Mouse (Mus musculus): Measurements from ENCODE around the gene Dlg1. TPM values are rescaled to one million over a fixed set of nuclear protein-coding genes. Genes with fewer than 3 reads are reported as not detected.

Dlg1 gene
- total RNA-seq, 1 experiment = 70.3 TPM

DNA sequence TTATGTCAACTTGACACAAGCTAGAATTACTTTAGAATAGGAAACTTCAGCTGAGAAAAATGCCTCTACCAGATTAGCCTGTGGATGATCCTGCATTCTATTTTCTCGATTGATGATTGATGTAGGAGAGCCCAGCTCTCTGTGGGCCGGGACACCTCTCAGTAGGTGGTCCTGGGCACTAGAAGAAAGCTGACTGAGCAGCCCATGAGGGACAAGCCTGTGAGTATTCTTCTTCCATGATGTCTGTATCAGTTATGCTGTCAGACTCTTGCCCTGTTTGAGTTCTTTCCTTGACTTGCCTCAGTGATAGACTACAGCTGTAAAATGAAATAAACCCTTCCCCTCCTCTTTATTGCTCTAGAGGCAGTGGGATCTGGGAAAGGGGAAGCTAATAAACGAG, 74.5 kb downstream of the Dlg1 start:
- Histone ChIP-seq H3K9me3 (ENCODE audit: control insufficient read depth, insufficient read depth, low read depth, low read length) (no peaks in the 10 kb centered on the region), H3K4me1 (ENCODE audit: control insufficient read depth in 2 of 2, insufficient read depth in 2 of 2, low read length in 2 of 2, poor library complexity in 1 of 2) (no peaks in the 10 kb centered on the region; a peak in 1 of 4 replicates), H3K4me3 (ENCODE audit: insufficient read depth in 1 of 2, low read depth in 1 of 2, low read length in 2 of 2, poor library complexity in 1 of 2, severe bottlenecking in 1 of 2) (no peak overlapping the region), H3K36me3 (ENCODE audit: control insufficient read depth, insufficient read depth, low read length, poor library complexity, severe bottlenecking) (no peaks in the 10 kb centered on the region), H3K9ac (ENCODE audit: insufficient read depth, low read depth, low read length, poor library complexity, severe bottlenecking) (no peak overlapping the region), H3K27ac (ENCODE audit: insufficient read depth, low read depth, low read length, poor library complexity, severe bottlenecking) (no peak overlapping the region)
- TF ChIP-seq ZNF384 (IDR thresholded peaks at IDR 0.05; ENCODE audit: low read depth, low read length) = no peak
- TF ChIP-seq ZC3H11A (IDR thresholded peaks at IDR 0.05; ENCODE audit: borderline replicate concordance, low read depth, low read length) = no peak
- TF ChIP-seq MAFK (IDR thresholded peaks at IDR 0.05; ENCODE audit: insufficient read depth, low read depth, low read length) = no peak
- DNase-seq (ENCODE audit: low read depth, low spot score) = no peak
- in situ Hi-C loops (cut with MboI; ENCODE audit: low sequenced_read_pairs in 2 of 2, unreplicated experiment in 2 of 2) = no loop called here

DNA sequence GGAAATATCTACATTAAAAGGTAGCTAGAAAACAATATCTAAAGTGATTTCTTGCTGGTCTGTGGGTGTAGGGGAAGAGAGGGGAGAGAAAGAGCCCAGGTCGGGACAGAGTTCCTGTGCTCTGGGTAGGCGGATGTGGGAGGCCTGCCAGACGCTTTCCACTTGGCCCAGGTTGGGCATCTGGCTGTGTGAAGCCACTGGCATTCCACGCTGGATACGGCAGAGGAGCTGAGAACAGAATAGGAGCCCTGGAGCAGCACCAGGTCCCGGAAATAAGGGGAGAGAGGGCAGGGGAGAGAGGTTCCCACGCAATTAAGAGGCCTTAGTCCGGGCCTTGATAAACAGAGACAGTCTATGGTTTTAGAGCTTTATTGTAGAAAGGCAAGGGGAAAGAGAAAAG, 77.0 kb downstream of the Dlg1 start:
- TF ChIP-seq MAFK (IDR thresholded peaks at IDR 0.05; ENCODE audit: insufficient read depth, low read depth, low read length) (no peak), HCFC1 (IDR thresholded peaks at IDR 0.05; ENCODE audit: borderline replicate concordance, insufficient read depth, low read length) (no peak), ZNF384 (IDR thresholded peaks at IDR 0.05; ENCODE audit: low read depth, low read length) (no peak), CHD2 (IDR thresholded peaks at IDR 0.05; ENCODE audit: low read depth, low read length) (no peak), ZC3H11A (IDR thresholded peaks at IDR 0.05; ENCODE audit: borderline replicate concordance, low read depth, low read length) (no peak)
- Histone ChIP-seq H3K36me3 (ENCODE audit: control insufficient read depth, insufficient read depth, low read length, poor library complexity, severe bottlenecking) (no peaks in the 10 kb centered on the region), H3K4me1 (ENCODE audit: control insufficient read depth in 2 of 2, insufficient read depth in 2 of 2, low read length in 2 of 2, poor library complexity in 1 of 2) (no peaks in the 10 kb centered on the region; a peak in 1 of 4 replicates), H3K27ac (ENCODE audit: insufficient read depth, low read depth, low read length, poor library complexity, severe bottlenecking) (no peak overlapping the region), H3K4me3 (ENCODE audit: insufficient read depth in 1 of 2, low read depth in 1 of 2, low read length in 2 of 2, poor library complexity in 1 of 2, severe bottlenecking in 1 of 2) (no peak overlapping the region), H3K9me3 (ENCODE audit: control insufficient read depth, insufficient read depth, low read depth, low read length) (no peaks in the 10 kb centered on the region), H3K9ac (ENCODE audit: insufficient read depth, low read depth, low read length, poor library complexity, severe bottlenecking) (no peak overlapping the region)
- no peak for DNase-seq (ENCODE audit: low read depth, low spot score)
- in situ Hi-C loops (cut with MboI; ENCODE audit: low sequenced_read_pairs in 2 of 2, unreplicated experiment in 2 of 2) = no loop called here

DNA sequence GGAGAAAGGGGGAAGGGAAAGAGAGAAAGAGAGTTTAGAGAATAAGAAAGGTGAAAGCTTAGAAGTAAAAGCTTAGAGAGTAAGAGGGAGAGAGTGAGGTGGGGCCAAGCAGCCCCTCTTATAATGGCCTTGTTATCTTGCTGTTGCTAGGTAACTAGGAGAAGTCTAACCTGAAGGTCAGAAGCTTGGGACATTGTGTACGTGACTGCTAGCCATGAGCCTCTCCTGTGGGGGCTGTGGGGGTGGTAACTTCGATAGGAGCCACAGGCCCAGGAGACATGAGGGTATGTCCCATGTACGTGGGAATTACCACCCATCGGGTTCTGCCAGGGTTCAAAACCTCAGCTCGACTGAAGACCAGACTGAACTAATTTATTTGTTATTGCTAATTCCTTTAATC, 77.5 kb downstream of the Dlg1 start:
- TF ChIP-seq ZC3H11A (IDR thresholded peaks at IDR 0.05; ENCODE audit: borderline replicate concordance, low read depth, low read length) = no peak
- no peak for TF ChIP-seq HCFC1 (IDR thresholded peaks at IDR 0.05; ENCODE audit: borderline replicate concordance, insufficient read depth, low read length)
- no peak for TF ChIP-seq CHD2 (IDR thresholded peaks at IDR 0.05; ENCODE audit: low read depth, low read length)
- no peak for TF ChIP-seq MAFK (IDR thresholded peaks at IDR 0.05; ENCODE audit: insufficient read depth, low read depth, low read length)
- TF ChIP-seq ZNF384 (IDR thresholded peaks at IDR 0.05; ENCODE audit: low read depth, low read length) = no peak
- H3K4me1 ChIP-seq (ENCODE audit: control insufficient read depth in 2 of 2, insufficient read depth in 2 of 2, low read length in 2 of 2, poor library complexity in 1 of 2) = no peaks in the 10 kb centered on the region; a peak in 1 of 4 replicates
- DNase-seq (ENCODE audit: low read depth, low spot score) = no peak
- H3K9ac ChIP-seq (ENCODE audit: insufficient read depth, low read depth, low read length, poor library complexity, severe bottlenecking) = no peak overlapping the region
- in situ Hi-C loops (cut with MboI; ENCODE audit: low sequenced_read_pairs in 2 of 2, unreplicated experiment in 2 of 2) = no loop called here
- no peak overlapping the region; a peak in 1 of 4 replicates for H3K4me3 ChIP-seq (ENCODE audit: insufficient read depth in 1 of 2, low read depth in 1 of 2, low read length in 2 of 2, poor library complexity in 1 of 2, severe bottlenecking in 1 of 2)
- no peak overlapping the region for H3K27ac ChIP-seq (ENCODE audit: insufficient read depth, low read depth, low read length, poor library complexity, severe bottlenecking)
- H3K36me3 ChIP-seq (ENCODE audit: control insufficient read depth, insufficient read depth, low read length, poor library complexity, severe bottlenecking) = no peaks in the 10 kb centered on the region
- no peaks in the 10 kb centered on the region for H3K9me3 ChIP-seq (ENCODE audit: control insufficient read depth, insufficient read depth, low read depth, low read length)

DNA sequence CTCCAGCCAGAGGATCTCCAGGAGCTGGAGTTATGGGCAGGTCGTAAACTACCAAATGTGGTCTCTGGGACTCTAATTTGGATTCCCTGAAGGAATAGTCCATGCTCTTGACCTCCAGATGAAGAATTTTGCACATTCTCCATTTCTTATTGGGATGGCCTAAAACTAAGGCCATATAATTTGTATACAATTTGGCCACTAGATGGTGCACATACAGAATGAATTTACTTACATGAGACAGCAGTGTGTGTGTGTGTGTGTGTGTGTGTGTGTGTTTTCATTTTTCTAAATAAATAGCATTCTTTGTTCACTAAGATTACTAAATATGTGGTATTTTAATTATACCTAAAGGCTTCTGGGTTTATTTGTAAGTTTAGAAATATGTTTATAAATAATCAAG, 87.3 kb downstream of the Dlg1 start:
- H3K4me1 ChIP-seq (ENCODE audit: control insufficient read depth in 2 of 2, insufficient read depth in 2 of 2, low read length in 2 of 2, poor library complexity in 1 of 2) = no peaks in the 10 kb centered on the region
- H3K36me3 ChIP-seq (ENCODE audit: control insufficient read depth, insufficient read depth, low read length, poor library complexity, severe bottlenecking) = peaks cover 2% of the 10 kb centered on the region; the same call in 1 of the 2 replicates
- TF ChIP-seq ZNF384 (IDR thresholded peaks at IDR 0.05; ENCODE audit: low read depth, low read length) (no peak), HCFC1 (IDR thresholded peaks at IDR 0.05; ENCODE audit: borderline replicate concordance, insufficient read depth, low read length) (no peak), MAFK (IDR thresholded peaks at IDR 0.05; ENCODE audit: insufficient read depth, low read depth, low read length) (no peak), ZC3H11A (IDR thresholded peaks at IDR 0.05; ENCODE audit: borderline replicate concordance, low read depth, low read length) (no peak), CHD2 (IDR thresholded peaks at IDR 0.05; ENCODE audit: low read depth, low read length) (no peak)
- no peaks in the 10 kb centered on the region for H3K9me3 ChIP-seq (ENCODE audit: control insufficient read depth, insufficient read depth, low read depth, low read length)
- no peak for DNase-seq (ENCODE audit: low read depth, low spot score)
- no peak overlapping the region for H3K9ac ChIP-seq (ENCODE audit: insufficient read depth, low read depth, low read length, poor library complexity, severe bottlenecking)
- in situ Hi-C loops (cut with MboI; ENCODE audit: low sequenced_read_pairs in 2 of 2, unreplicated experiment in 2 of 2) = no loop called here
- H3K27ac ChIP-seq (ENCODE audit: insufficient read depth, low read depth, low read length, poor library complexity, severe bottlenecking) = no peak overlapping the region
- H3K4me3 ChIP-seq (ENCODE audit: insufficient read depth in 1 of 2, low read depth in 1 of 2, low read length in 2 of 2, poor library complexity in 1 of 2, severe bottlenecking in 1 of 2) = no peak overlapping the region

Data from ES-E14 (cell line).